Mouse (Mus musculus): ENCODE measurements at regions not wholly inside any gene's neighbourhood (a gene's known extent, or its start where the extent isn't known, plus 50 kb on each side); places are given as distances from the start of the nearest gene placed in this dataset.

DNA sequence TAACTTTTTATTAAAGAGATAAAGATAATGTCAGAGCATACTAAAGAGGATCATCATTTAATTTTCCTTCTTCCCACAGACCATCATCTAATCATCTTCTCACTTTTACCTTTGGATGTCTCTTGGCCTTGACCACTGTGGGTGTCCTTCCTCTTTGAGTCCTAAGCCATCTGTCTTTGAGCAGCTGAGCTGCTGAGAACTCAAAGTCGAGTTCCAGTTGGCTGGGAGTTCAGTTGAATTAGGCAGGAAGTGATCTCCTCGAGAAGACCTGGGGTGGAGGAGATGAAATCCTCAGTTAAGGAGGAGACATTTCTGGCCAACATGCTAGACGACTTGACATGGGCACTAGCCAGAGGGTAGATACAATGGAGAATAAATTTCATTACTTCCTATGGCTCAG is 137.4 kb upstream of the Kcnip4 start:
- TF ChIP-seq CTCF (IDR thresholded peaks at IDR 0.05; ENCODE audit: low read depth, low read length) (no peak), GATA1 (IDR thresholded peaks at IDR 0.05; ENCODE audit: borderline replicate concordance, low read length) (no peak), TAL1 (conservative IDR thresholded peaks at IDR 0.05; ENCODE audit: low read depth, low read length) (no peak), POLR2AphosphoS5 (IDR thresholded peaks at IDR 0.05; ENCODE audit: insufficient replicate concordance, low read depth, low read length) (no peak), GATA2 (IDR thresholded peaks at IDR 0.05; ENCODE audit: borderline replicate concordance, low read depth, low read length) (no peak)
